Mouse (Mus musculus): ENCODE measurements around the gene Gm10310.
"Not testable (repeated sequence)": the region's sequence is repeated elsewhere in the genome, so short reads cannot be mapped to it uniquely, and the experiment has no call there.

Gene Gm10310

DNA sequence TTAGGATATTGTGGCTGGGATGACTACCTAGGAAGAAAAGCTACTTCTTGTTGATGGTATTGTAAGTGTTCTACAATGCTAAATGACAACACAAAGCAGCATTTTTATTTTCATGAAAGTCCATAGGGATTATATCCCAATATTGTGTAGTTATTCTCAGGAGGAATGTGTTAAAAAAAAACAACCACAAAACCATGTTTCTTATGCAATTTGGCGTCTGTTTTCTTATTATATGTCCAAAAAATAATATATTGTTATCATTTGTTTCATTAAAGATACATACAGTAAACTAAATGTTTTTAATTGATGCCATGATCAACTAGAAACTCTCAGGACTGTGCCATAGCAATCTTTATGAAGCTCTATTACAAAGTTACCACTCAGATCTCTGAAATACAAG, at the start of gene Gm10310:
Gm10310 (minus strand) TSS at position 101 of the 400 bp plus-strand sequence.
- DNase-seq = not testable (repeated sequence)

DNA sequence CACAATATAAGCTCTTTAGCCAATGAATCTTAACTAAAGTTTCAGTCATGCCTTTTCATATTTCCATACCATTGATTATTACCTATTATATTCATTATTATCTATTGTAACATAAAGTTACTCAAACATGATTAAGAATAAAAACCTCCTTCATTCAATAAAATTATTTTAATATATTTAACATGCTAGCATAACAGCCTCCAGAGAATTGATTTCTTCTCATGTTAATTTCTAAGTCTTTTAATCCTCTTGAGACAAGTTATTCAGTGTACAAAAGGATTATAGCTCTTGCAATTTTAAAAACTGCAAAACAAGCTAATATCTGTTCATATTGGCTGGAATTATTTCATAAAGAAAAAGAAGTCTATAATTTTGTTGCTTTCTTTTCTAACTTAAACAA, 45.2 kb upstream of the Gm10310 start, which contains the start of gene Olfr821:
Olfr821 (plus strand) TSS at position 301 of the 400 bp plus-strand sequence.
- no peak for DNase-seq

DNA sequence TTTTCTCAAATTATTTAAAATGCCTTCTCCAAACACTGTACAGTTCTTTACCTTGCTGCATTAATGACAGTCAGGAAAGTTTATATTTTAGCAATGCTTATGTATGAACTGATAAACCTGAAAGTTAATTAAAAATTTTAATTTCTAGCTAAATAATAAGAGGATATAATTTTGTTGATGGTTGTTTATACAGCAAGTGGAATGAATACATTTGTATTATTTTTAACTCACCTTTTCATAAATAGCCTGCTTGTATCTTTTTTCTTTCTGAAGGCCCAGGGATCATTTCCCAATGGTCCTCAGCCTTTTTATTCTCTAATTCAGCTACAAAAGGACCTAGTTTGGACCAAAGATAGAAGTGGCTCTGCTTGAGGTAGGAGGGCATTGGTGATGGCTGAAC, 27.5 kb upstream of the Gm10310 start, which contains the start of gene Olfr820:
Olfr820 (plus strand) TSS at position 301 of the 400 bp plus-strand sequence.
- no peak for DNase-seq

DNA sequence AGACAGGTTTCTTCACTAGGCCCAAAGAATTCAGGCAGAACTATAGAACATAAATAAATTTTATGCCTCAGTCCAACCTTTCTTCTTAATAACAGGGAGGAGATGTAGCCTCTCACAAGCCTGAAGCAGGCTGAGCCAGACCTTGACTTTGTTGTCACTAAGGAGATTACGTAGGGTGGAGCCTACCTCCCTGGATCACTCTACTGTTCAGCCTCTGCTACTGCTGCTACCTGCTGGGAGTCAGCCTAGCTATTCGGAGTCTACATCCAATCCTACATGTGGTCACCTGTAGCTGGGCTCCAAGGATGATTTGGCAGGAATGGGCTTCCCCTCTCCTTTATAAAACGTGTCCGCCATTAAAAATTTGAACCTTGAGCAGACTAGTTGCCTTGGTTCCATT, 20.5 kb upstream of the Gm10310 start:
- not testable (repeated sequence) for DNase-seq

DNA sequence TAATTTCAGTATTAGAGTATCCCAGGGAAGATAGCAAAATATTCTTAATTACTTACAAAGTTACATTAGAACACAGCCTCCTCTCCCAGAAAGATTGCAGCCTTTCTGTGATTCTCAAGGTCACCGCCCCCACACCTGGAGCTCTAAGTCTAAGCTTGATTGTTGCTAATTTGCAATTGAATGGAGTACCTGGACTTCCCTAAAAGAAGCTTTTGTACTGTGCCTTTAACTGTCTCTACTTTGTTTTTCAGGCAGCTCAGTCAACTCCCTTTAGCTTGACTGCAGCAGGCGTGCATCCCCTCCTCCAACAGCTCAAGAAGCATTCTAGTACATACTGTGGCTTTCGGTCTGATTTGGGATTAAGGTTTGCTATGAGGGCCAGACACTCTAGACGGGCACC, 19.2 kb upstream of the Gm10310 start:
- DNase-seq = not testable (repeated sequence)

DNA sequence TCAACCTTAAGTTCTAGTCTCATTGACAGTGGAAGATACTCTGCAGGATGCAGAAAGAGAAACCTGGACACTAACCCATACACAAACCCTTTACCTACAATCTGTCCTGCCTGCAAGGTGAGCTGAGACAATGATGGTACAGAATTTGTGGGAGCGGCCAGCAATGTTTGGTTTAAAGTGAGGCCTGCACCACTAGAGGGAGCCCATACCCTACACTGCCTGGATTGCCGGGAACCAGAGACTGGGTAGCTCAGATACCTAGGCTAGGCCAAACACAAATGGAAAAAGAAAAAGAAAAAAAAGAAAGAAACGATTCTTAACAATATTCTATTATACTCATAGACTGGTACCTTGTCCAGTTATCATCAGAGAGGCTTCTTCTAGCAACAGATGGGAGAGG, 3.0 kb downstream of the Gm10310 start:
- DNase-seq = not testable (repeated sequence)

DNA sequence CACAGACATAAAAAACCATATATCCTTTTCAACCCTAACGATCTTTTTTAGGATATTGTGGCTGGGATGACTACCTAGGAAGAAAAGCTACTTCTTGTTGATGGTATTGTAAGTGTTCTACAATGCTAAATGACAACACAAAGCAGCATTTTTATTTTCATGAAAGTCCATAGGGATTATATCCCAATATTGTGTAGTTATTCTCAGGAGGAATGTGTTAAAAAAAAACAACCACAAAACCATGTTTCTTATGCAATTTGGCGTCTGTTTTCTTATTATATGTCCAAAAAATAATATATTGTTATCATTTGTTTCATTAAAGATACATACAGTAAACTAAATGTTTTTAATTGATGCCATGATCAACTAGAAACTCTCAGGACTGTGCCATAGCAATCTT, 8.8 kb downstream of the Gm10310 start, which contains the start of gene Olfr247:
Olfr247 (minus strand) TSS at position 101 of the 400 bp plus-strand sequence.
- DNase-seq = not testable (repeated sequence)

DNA sequence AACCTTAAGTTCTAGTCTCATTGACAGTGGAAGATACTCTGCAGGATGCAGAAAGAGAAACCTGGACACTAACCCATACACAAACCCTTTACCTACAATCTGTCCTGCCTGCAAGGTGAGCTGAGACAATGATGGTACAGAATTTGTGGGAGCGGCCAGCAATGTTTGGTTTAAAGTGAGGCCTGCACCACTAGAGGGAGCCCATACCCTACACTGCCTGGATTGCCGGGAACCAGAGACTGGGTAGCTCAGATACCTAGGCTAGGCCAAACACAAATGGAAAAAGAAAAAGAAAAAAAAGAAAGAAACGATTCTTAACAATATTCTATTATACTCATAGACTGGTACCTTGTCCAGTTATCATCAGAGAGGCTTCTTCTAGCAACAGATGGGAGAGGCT, 11.9 kb downstream of the Gm10310 start:
- not testable (repeated sequence) for DNase-seq

DNA sequence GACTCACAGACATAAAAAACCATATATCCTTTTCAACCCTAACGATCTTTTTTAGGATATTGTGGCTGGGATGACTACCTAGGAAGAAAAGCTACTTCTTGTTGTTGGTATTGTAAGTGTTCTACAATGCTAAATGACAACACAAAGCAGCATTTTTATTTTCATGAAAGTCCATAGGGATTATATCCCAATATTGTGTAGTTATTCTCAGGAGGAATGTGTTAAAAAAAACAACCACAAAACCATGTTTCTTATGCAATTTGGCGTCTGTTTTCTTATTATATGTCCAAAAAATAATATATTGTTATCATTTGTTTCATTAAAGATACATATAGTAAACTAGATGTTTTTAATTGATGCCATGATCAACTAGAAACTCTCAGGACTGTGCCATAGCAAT, 17.7 kb downstream of the Gm10310 start, which contains the start of gene Olfr819:
Olfr819 (minus strand) TSS at position 101 of the 400 bp plus-strand sequence.
- not testable (repeated sequence) for DNase-seq

DNA sequence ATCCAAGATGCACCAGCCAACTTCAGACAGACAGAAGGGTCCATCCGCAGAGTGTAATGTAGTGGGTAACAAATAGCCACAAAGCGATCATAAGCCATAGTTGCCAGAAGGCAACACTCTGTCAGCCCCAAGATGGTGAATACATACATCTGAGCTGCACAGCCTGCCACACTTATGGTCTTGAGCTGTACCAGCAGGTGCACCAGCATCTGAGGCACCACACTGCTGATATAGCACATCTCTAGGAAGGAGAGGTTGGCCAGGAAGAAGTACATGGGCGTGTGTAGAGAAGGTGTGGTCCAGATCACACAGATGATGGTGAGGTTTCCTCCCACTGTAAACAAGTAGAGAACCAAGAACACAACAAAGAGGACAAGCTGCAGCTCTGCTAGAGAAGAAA, 18.6 kb downstream of the Gm10310 start:
- DNase-seq = not testable (repeated sequence)

DNA sequence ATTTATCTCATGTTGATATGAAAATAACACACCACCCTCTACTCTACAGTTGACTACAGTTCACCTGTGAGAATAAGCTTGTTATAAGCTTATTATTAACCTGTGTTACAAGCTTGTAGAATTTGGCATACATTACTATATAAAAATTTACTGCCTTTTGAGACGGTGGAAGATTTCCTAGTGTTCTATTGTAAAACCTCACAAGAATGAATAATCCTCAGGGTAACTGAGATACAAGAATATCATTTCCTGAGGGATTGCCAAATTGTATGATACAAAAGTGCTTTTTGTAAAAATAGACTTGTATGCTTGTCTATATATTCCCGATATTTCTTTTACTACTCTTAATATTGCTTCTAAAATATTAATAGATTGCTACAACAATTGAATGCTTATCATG, 35.9 kb downstream of the Gm10310 start, which contains the start of gene Olfr818:
Olfr818 (minus strand) TSS at position 101 of the 400 bp plus-strand sequence.
- DNase-seq = no peak

All from lung, adult 18-20 months (tissue).